Mouse (Mus musculus) CH12.LX (cell line): ENCODE measurements around the gene Ncoa6. TPM values are rescaled to one million over a fixed set of nuclear protein-coding genes. Genes with fewer than 3 reads are reported as not detected.
A peak's percentile ranks its signal among the peaks of the same experiment; 100 is the strongest.

Experiments used
- DNase-seq: peaks from one replicate; pipeline ENCODE4 v3.0.0-alpha.2; 2013; ENCODE audit errors: extremely low read depth
- H3K27ac ChIP-seq: 2 replicates; pipeline ENCODE4 v1.5.1; 2012; ENCODE audit warnings: low read depth, mild to moderate bottlenecking, control low read depth, moderate library complexity; ENCODE audit not compliant: insufficient read depth
- H3K27me3 ChIP-seq: replicated peaks from 2 replicates; pipeline ENCODE3; 2012; ENCODE audit warnings: inconsistent platforms
- H3K36me3 ChIP-seq, 2 experiments: replicated peaks in 1 of 2; 2 replicates each; pipeline versions ENCODE3 to v1.6.1; 2012; ENCODE audit warnings: inconsistent platforms in 1 of 2, low read length in 1 of 2, mild to moderate bottlenecking in 1 of 2, mixed read lengths in 1 of 2, moderate library complexity in 1 of 2; ENCODE audit not compliant: control insufficient read depth in 1 of 2, insufficient read depth in 1 of 2
- H3K4me1 ChIP-seq, 2 experiments: 2 replicates each; pipeline ENCODE4 v1.6.1; 2012; ENCODE audit warnings: inconsistent platforms in 1 of 2, moderate library complexity in 1 of 2; ENCODE audit not compliant: insufficient read depth in 2 of 2, control insufficient read depth in 1 of 2
- H3K4me2 ChIP-seq: 2 replicates; pipeline ENCODE4 v1.6.1; 2012; ENCODE audit warnings: low read depth, mild to moderate bottlenecking, control low read depth; ENCODE audit not compliant: poor library complexity, insufficient read depth, severe bottlenecking
- H3K4me3 ChIP-seq, 3 experiments: fragments of 150-350 bp in 1 of 3; sonication (generic) in 1 of 3; replicated peaks in 1 of 3; 2 replicates each; pipeline versions ENCODE3 to v1.5.1; 2011 to 2012; ENCODE audit warnings: low read depth in 2 of 3, low read length in 2 of 3, mild to moderate bottlenecking in 2 of 3, moderate library complexity in 2 of 3, control low read depth in 1 of 3, improper control_type of control experiment in 1 of 3, inconsistent platforms in 1 of 3, mixed read lengths in 1 of 3; ENCODE audit not compliant: poor library complexity in 1 of 3
- H3K79me2 ChIP-seq: replicated peaks from 2 replicates; pipeline ENCODE4 v1.6.1; 2012; ENCODE audit warnings: mild to moderate bottlenecking, moderate library complexity; ENCODE audit not compliant: control insufficient read depth, poor library complexity, insufficient read depth, severe bottlenecking; ENCODE audit errors: extremely low read depth
- H3K9ac ChIP-seq: 2 replicates; pipeline ENCODE4 v1.6.1; 2012; ENCODE audit warnings: low read depth, mild to moderate bottlenecking, control low read depth, moderate library complexity; ENCODE audit not compliant: insufficient read depth
- H3K9me3 ChIP-seq: replicated peaks from 2 replicates; pipeline ENCODE3; 2012; ENCODE audit warnings: low read length, inconsistent platforms, mixed read lengths
- CHD1 ChIP-seq: IDR thresholded peaks from 2 replicates; pipeline ENCODE4 v1.6.1; 2012; ENCODE audit warnings: low read depth, low read length, improper control_type of control experiment, inconsistent platforms
- CHD2 ChIP-seq: IDR thresholded peaks from 2 replicates; pipeline ENCODE4 v1.6.1; 2011; ENCODE audit warnings: low read length, improper control_type of control experiment
- ELF1 ChIP-seq: IDR thresholded peaks from 2 replicates; pipeline ENCODE4 v1.6.1; 2014; ENCODE audit warnings: low read depth, mild to moderate bottlenecking, inconsistent platforms, low read length, improper control_type of control experiment
- ETS1 ChIP-seq: conservative IDR thresholded peaks from 2 replicates; pipeline ENCODE4 v1.6.1; 2012; ENCODE audit warnings: low read depth, mild to moderate bottlenecking, inconsistent platforms, low read length, improper control_type of control experiment, moderate library complexity
- GABPA ChIP-seq: IDR thresholded peaks from 2 replicates; pipeline ENCODE4 v1.6.1; 2012; ENCODE audit warnings: low read depth, low read length, improper control_type of control experiment, inconsistent platforms; ENCODE audit not compliant: insufficient replicate concordance
- HCFC1 ChIP-seq: IDR thresholded peaks from 2 replicates; pipeline ENCODE4 v1.6.1; 2012; ENCODE audit warnings: low read depth, mild to moderate bottlenecking, inconsistent platforms, low read length, improper control_type of control experiment
- KAT2A ChIP-seq: IDR thresholded peaks from 2 replicates; pipeline ENCODE4 v1.6.1; 2012; ENCODE audit warnings: low read length, improper control_type of control experiment, inconsistent platforms; ENCODE audit not compliant: insufficient replicate concordance
- MXI1 ChIP-seq: IDR thresholded peaks from 2 replicates; pipeline ENCODE4 v1.6.1; 2011; ENCODE audit warnings: mild to moderate bottlenecking, low read depth, low read length, improper control_type of control experiment
- MYC ChIP-seq: IDR thresholded peaks from 2 replicates; pipeline ENCODE4 v1.6.1; 2011; ENCODE audit warnings: low read depth, mild to moderate bottlenecking, improper control_type of control experiment, low read length
- NELFE ChIP-seq: IDR thresholded peaks from 2 replicates; pipeline ENCODE4 v1.6.1; 2011; ENCODE audit warnings: low read depth, low read length, improper control_type of control experiment
- NRF1 ChIP-seq: IDR thresholded peaks from 2 replicates; pipeline ENCODE4 v1.6.1; 2014; ENCODE audit warnings: low read depth, mild to moderate bottlenecking, inconsistent platforms, low read length, improper control_type of control experiment, moderate library complexity
- PAX5 ChIP-seq: IDR thresholded peaks from 2 replicates; pipeline ENCODE4 v1.6.1; 2012; ENCODE audit warnings: low read length, inconsistent platforms, mixed read lengths
- POLR2A ChIP-seq: IDR thresholded peaks from 2 replicates; pipeline ENCODE4 v1.6.1; 2011; ENCODE audit warnings: low read depth, mild to moderate bottlenecking, improper control_type of control experiment, low read length
- SIN3A ChIP-seq: IDR thresholded peaks from 2 replicates; pipeline ENCODE4 v1.6.1; 2012; ENCODE audit warnings: low read length, improper control_type of control experiment, inconsistent platforms
- TBP ChIP-seq: conservative IDR thresholded peaks from 2 replicates; pipeline ENCODE4 v1.6.1; 2011; ENCODE audit warnings: low read depth, low read length, improper control_type of control experiment
- USF1 ChIP-seq: IDR thresholded peaks from 2 replicates; pipeline ENCODE4 v1.6.1; 2014; ENCODE audit warnings: low read depth, mild to moderate bottlenecking, inconsistent platforms, low read length, improper control_type of control experiment
- ZC3H11A ChIP-seq: IDR thresholded peaks from 2 replicates; pipeline ENCODE4 v1.6.1; 2012; ENCODE audit warnings: low read depth, mild to moderate bottlenecking, inconsistent platforms, low read length, improper control_type of control experiment
- ZKSCAN1 ChIP-seq: IDR thresholded peaks from 2 replicates; pipeline ENCODE4 v1.6.1; 2012; ENCODE audit warnings: low read depth, inconsistent platforms, low read length, improper control_type of control experiment, borderline replicate concordance
- ZNF384 ChIP-seq: IDR thresholded peaks from 2 replicates; pipeline ENCODE4 v1.6.1; 2012; ENCODE audit warnings: low read depth, low read length, improper control_type of control experiment, inconsistent platforms
- dilution Hi-C: fragments of 300-500 bp; cut with MboI; formaldehyde crosslinking; loops from 2 replicates; pipeline ENCODE4 v1.14.3; 2020; ENCODE audit warnings: low sequenced_read_pairs; ENCODE audit not compliant: extremely low pct_unique_long_range_greater_than_20kb, extremely low pct_ligation_motif_present
- in situ Hi-C: fragments of 300-500 bp; cut with MboI; formaldehyde crosslinking; loops from 3 replicates; pipeline ENCODE4 v1.14.3; 2019; ENCODE audit warnings: low sequenced_read_pairs, low pct_ligation_motif_present, low pct_unique_long_range_greater_than_20kb, mixed read lengths
- polyA plus RNA-seq: library from polyadenylated mRNA; unstranded; fragments of >175 nt; gene quantifications from 2 replicates; pipeline ENCODE4 v1.2.1, GENCODE M21; 2012; ENCODE audit warnings: low read depth; ENCODE audit not compliant: insufficient read length
- total RNA-seq, 2 experiments: library from RNA; depleted of rRNA; stranded (reverse); fragments of 300-350 nt in 1 of 2; fragments of >200 nt in 1 of 2; gene quantifications; 2 replicates each; pipeline ENCODE4 v1.2.3; 2012 to 2014

The Ncoa6 gene
- total and polyA plus RNA-seq, 3 experiments: 5.4 to 20.6 (median 5.9) TPM

- no peak overlapping the region for H3K9ac ChIP-seq
- no peak overlapping the region for H3K27ac ChIP-seq
- peak; percentile 28 for DNase-seq
- H3K4me3 ChIP-seq: peak overlapping the region in 2 of 3 experiments; percentile 71 to 75
- H3K79me2 ChIP-seq: no peaks in the 10 kb centered on the region
- H3K9me3 ChIP-seq: no peaks in the 10 kb centered on the region
- H3K27me3 ChIP-seq: peaks cover 23% of the 10 kb centered on the region
- H3K4me2 ChIP-seq: peak overlapping the region; percentile 74; the same call in 1 of the 2 replicates
- dilution Hi-C loops: no loop called here
- in situ Hi-C loops: loop anchor here (25.0 kb wide), 1 partner anchor 296 kb away; no protein-coding TSS in a partner anchor
- H3K4me1 ChIP-seq: peaks cover 0 to 23% of the 10 kb centered on the region in 2 experiments; a peak in 3 of 4 replicates
- peaks cover 0 to 21% of the 10 kb centered on the region in 2 experiments for H3K36me3 ChIP-seq
- TF ChIP-seq NRF1 (no peak), ETS1 (peak; percentile 71)
Measured at GRCm38 (mm10) chr2:155382791-155383438, 90.8 kb downstream of the Ncoa6 start.

GRCm38 (mm10) chr2:155382332-155382700 lies 91.4 kb downstream of the Ncoa6 start:
- Histone ChIP-seq H3K9me3 (no peaks in the 10 kb centered on the region), H3K4me2 (peak overlapping the region; percentile 74), H3K4me1 (peaks cover 0 to 23% of the 10 kb centered on the region in 2 experiments; a peak in 3 of 4 replicates), H3K4me3 (peak overlapping the region; percentile 71 to 91 (median 75)), H3K27me3 (peaks cover 23% of the 10 kb centered on the region), H3K27ac (no peak overlapping the region), H3K9ac (peak overlapping the region; percentile 47; the same call in 1 of the 2 replicates), H3K79me2 (no peaks in the 10 kb centered on the region), H3K36me3 (peaks cover 0 to 16% of the 10 kb centered on the region in 2 experiments)
- DNase-seq: no peak
- in situ Hi-C loops (loop anchor here (25.0 kb wide), 1 partner anchor 295 kb away; no protein-coding TSS in a partner anchor), dilution Hi-C loops (no loop called here)
- no peak for TF ChIP-seq POLR2A
- TF ChIP-seq PAX5: no peak
- TF ChIP-seq ZC3H11A: no peak
- TF ChIP-seq MYC: no peak
- no peak for TF ChIP-seq ZNF384

GRCm38 (mm10) chr2:155381643-155382331 lies 91.9 kb downstream of the Ncoa6 start:
- peak overlapping the region; percentile 83 for H3K9ac ChIP-seq
- in situ Hi-C loops: loop anchor here (25.0 kb wide), 1 partner anchor 294 kb away; no protein-coding TSS in a partner anchor
- dilution Hi-C loops: no loop called here

More at GRCm38 (mm10) chr2:155381643-155382331, 91.9 kb downstream of the Ncoa6 start:
- peak overlapping the region; percentile 98 for H3K4me2 ChIP-seq
- peaks cover 0 to 23% of the 10 kb centered on the region in 2 experiments; a peak in 3 of 4 replicates for H3K4me1 ChIP-seq
- H3K4me3 ChIP-seq: peak overlapping the region; percentile 71 to 91 (median 75)
- TF ChIP-seq TBP (0 out of 2 replicates have a peak, but pooled peaks have one; percentile 49), NRF1 (no peak), MXI1 (peak; percentile 67), POLR2A (peak; percentile 69), NELFE (0 out of 2 replicates have a peak, but pooled peaks have one; percentile 38), CHD1 (no peak), HCFC1 (peak; percentile 21; the same call in 1 of the 2 replicates), ELF1 (peak; percentile 28), ZKSCAN1 (no peak), SIN3A (peak; percentile 94), USF1 (no peak), CHD2 (peak; percentile 12; the same call in 1 of the 2 replicates), KAT2A (0 out of 2 replicates have a peak, but pooled peaks have one; percentile 30), ETS1 (peak; percentile 62), GABPA (no peak)
- peaks cover 0 to 12% of the 10 kb centered on the region in 2 experiments for H3K36me3 ChIP-seq
- no peaks in the 10 kb centered on the region for H3K79me2 ChIP-seq
- H3K9me3 ChIP-seq: no peaks in the 10 kb centered on the region
- peak; percentile 97 for DNase-seq
- peak overlapping the region; percentile 75 for H3K27ac ChIP-seq
- H3K27me3 ChIP-seq: peaks cover 23% of the 10 kb centered on the region
